Mouse (Mus musculus) embryonic facial prominence, embryonic 12.5 days (tissue): ENCODE measurements around the gene Hist2h2bb. TPM values are rescaled to one million over a fixed set of nuclear protein-coding genes. Genes with fewer than 3 reads are reported as not detected.
"Not testable (repeated sequence)": the region's sequence is repeated elsewhere in the genome, so short reads cannot be mapped to it uniquely, and the experiment has no call there.

Source experiments
- ATAC-seq: fragments of 200-750 bp; cut with Nextera tagmentation; 2 replicates; pipeline ENCODE4 v1.8.0; 2017; ENCODE audit not compliant: insufficient number of reproducible peaks, insufficient read depth, low FRiP score, low TSS enrichment
- H3K27ac ChIP-seq: fragments of 300-500 bp; sonication (generic); 2 replicates; pipeline ENCODE4 v1.5.1; 2016; ENCODE audit warnings: mild to moderate bottlenecking
- H3K27me3 ChIP-seq: fragments of 300-500 bp; sonication (generic); 2 replicates; pipeline ENCODE4 v1.6.1; 2016; ENCODE audit warnings: mild to moderate bottlenecking, moderate library complexity
- H3K36me3 ChIP-seq: fragments of 300-500 bp; sonication (generic); 2 replicates; pipeline ENCODE4 v1.6.1; 2016; ENCODE audit warnings: mild to moderate bottlenecking
- H3K4me1 ChIP-seq: fragments of 300-500 bp; sonication (generic); 2 replicates; pipeline ENCODE4 v1.6.1; 2016
- H3K4me2 ChIP-seq: fragments of 300-500 bp; sonication (generic); replicated peaks from 2 replicates; pipeline ENCODE4 v1.6.1; 2016; ENCODE audit warnings: mild to moderate bottlenecking, moderate library complexity
- H3K4me3 ChIP-seq: fragments of 300-500 bp; sonication (generic); 2 replicates; pipeline ENCODE4 v1.5.1; 2016; ENCODE audit warnings: mild to moderate bottlenecking
- H3K9ac ChIP-seq: fragments of 300-500 bp; sonication (generic); 2 replicates; pipeline ENCODE4 v1.6.1; 2016; ENCODE audit warnings: mild to moderate bottlenecking, moderate library complexity
- H3K9me3 ChIP-seq: fragments of 300-500 bp; sonication (generic); 2 replicates; pipeline ENCODE4 v1.6.1; 2016; ENCODE audit warnings: mild to moderate bottlenecking, moderate library complexity
- WGBS: fragments of 180-500 bp; shearing (Covaris S2); methylation state at CpG from one replicate; pipeline ENCODE4 v1.1.7; 2016; 5-methylcytosine and 5-hydroxymethylcytosine counted together
- polyA plus RNA-seq: library from polyadenylated mRNA; unstranded; fragments of >200 nt; fragmentation: Nextera tagmentation; extraction: Ambion mirVana; gene quantifications from 2 replicates; pipeline ENCODE4 v1.2.1, GENCODE M21; 2016

Gene Hist2h2bb
- polyA plus RNA-seq = 22.1 and 22.4 TPM in 2 replicates

DNA sequence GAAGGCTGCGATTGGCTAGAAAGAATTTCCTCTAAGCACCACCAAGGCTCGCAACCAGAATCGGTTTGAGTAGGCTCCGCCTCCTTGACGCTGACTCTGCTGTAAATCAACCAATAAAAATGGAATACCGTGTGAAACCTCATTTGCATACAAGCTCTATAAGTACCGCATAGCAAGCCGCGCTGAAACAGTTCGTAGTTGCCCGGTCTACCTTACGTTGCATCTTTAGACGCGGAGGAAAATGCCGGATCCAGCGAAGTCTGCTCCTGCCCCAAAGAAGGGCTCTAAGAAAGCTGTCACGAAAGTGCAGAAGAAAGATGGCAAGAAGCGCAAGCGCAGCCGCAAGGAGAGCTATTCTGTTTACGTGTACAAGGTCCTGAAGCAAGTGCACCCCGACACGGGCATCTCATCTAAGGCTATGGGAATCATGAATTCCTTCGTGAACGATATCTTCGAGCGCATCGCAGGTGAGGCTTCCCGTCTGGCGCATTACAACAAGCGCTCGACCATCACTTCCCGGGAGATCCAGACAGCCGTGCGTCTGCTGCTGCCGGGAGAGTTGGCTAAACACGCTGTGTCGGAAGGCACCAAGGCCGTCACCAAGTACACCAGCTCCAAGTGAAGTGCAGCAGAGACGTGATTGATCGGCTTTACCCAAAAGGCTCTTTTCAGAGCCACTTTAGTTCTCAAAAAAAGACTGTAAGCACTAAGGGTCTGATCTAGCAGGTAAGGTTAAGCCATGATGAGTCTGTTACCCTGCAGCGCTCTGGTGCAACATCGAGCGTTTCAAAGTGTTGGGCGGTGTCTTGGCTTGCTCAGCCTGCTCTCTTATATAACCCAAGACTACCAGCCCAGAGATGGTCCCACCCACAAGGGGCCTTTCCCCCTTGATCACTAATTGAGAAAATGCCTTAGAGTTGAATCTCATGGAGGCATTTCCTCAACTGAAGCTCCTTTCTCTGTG, at the start of gene Hist2h2bb:
Gene Hist2h2bb, plus strand, starts transcription at position 242 of the 964 bp plus-strand sequence.
- H3K4me1 ChIP-seq = peaks cover 7% of the 10 kb centered on the region
- WGBS = under 1% methylated on average over 45 of the region's 45 CpGs
- peak within 1 kb of the TSS; percentile 98 for H3K27ac ChIP-seq
- H3K9ac ChIP-seq = peak within 1 kb of the TSS; percentile 72
- no peaks in the 10 kb centered on the region for H3K27me3 ChIP-seq
- peak; percentile 93 for ATAC-seq
- H3K4me3 ChIP-seq = peak within 1 kb of the TSS; percentile 49
- no peaks in the 10 kb centered on the region for H3K9me3 ChIP-seq
- peak within 1 kb of the TSS; percentile 68 for H3K4me2 ChIP-seq
- H3K36me3 ChIP-seq = no peaks in the 10 kb centered on the region

DNA sequence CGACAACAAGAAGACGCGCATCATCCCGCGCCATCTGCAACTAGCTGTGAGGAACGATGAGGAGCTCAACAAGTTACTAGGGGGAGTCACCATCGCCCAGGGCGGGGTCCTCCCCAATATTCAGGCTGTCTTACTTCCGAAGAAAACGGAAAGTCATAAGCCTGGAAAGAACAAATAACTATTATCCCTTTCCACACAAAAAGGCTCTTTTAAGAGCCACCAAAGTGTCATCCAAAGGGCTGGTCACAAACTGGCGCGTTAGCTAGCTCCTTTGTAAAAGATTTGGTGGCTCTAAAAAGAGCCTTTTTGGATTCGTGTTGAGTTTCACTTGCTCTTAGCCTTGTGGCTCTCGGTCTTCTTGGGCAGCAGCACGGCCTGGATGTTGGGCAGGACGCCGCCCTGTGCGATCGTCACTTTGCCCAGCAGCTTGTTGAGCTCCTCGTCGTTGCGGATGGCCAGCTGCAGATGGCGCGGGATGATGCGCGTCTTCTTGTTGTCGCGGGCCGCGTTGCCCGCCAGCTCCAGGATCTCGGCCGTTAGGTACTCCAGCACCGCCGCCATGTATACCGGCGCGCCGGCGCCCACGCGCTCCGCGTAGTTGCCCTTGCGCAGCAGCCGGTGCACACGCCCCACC, 49.3 kb upstream of the Hist2h2bb start:
- Histone ChIP-seq H3K27ac (peak overlapping the region; percentile 99), H3K9ac (peak overlapping the region; percentile 89), H3K4me3 (peak overlapping the region; percentile 65), H3K4me2 (peak overlapping the region; percentile 57), H3K4me1 (peaks cover 18% of the 10 kb centered on the region)
- not testable (repeated sequence) for H3K36me3 ChIP-seq, H3K9me3 ChIP-seq, H3K27me3 ChIP-seq, ATAC-seq
- under 1% methylated on average over 30 of the region's 47 CpGs for WGBS

DNA sequence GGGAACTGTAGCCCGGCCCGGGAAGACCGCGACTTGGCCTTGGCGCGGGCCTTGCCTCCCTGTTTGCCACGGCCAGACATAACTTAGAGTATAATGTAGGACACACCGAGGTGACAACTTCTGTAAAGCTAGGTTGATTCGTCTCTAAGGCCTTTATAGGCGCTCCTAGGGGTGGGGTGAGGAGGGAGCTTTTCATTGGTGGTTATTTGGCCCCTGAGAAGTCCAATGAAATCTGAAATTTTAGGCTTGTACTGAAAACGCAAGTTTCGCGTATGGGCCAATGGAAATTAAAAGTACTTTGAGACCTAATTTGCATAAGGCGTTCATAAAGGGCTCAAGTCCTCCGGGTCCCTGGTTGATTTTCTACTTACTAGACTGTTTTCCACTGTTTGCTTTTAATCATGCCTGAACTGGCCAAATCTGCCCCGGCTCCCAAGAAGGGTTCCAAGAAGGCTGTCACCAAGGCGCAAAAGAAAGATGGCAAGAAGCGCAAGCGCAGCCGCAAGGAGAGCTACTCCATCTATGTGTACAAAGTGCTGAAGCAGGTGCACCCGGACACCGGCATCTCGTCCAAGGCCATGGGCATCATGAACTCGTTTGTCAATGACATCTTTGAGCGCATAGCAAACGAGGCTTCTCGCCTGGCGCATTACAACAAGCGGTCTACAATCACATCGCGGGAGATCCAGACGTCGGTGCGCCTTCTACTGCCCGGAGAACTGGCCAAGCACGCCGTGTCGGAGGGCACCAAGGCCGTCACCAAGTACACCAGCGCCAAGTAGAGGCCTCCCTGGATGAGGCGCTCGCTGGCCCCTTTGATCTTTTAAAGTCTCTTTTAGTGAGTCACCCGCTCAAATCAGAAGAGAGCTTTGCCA, 48.5 kb upstream of the Hist2h2bb start, which contains the start of the genes Hist2h2ac and Hist2h2be:
Gene Hist2h2ac, minus strand, starts transcription at position 116 of the 875 bp plus-strand sequence.
Gene Hist2h2be, plus strand, starts transcription at position 355 of the 875 bp plus-strand sequence.
- peak within 1 kb of the TSS; percentile 99 for H3K27ac ChIP-seq
- no peaks in the 10 kb centered on the region for H3K36me3 ChIP-seq
- H3K27me3 ChIP-seq = no peaks in the 10 kb centered on the region
- peak; percentile 94 for ATAC-seq
- peaks cover 18% of the 10 kb centered on the region for H3K4me1 ChIP-seq
- H3K4me2 ChIP-seq = peak within 1 kb of the TSS; percentile 57
- peak within 1 kb of the TSS; percentile 89 for H3K9ac ChIP-seq
- H3K4me3 ChIP-seq = peak within 1 kb of the TSS; percentile 65
- WGBS = under 1% methylated on average over 43 of the region's 43 CpGs
- no peaks in the 10 kb centered on the region for H3K9me3 ChIP-seq

DNA sequence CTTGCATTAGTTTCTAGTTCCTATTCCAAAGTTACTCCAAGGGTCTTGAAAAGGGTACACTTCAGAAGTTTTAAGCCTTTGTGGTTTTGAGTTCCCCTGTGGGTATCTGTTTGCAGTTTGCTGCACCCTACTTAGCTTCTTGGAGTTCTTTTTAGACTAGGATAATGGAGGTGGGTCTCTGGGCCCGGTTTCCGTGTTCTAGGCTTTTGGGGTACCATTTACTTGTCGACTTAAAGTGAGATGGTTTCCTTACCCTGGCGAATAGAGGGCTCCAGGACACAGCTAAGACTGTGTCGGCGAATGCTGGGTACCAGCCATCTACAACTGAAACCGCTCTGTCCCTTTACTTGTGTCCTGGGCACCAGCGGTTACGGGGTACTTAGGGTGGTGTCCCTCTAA, 47.9 kb upstream of the Hist2h2bb start:
- WGBS = 18% methylated on average over 9 of the region's 9 CpGs
- no peak for ATAC-seq
- Histone ChIP-seq H3K36me3 (no peaks in the 10 kb centered on the region), H3K9ac (peak overlapping the region; percentile 89), H3K27ac (peak overlapping the region; percentile 99), H3K4me1 (peaks cover 18% of the 10 kb centered on the region), H3K27me3 (no peaks in the 10 kb centered on the region), H3K9me3 (no peaks in the 10 kb centered on the region), H3K4me3 (peak overlapping the region; percentile 65), H3K4me2 (peak overlapping the region; percentile 57)

DNA sequence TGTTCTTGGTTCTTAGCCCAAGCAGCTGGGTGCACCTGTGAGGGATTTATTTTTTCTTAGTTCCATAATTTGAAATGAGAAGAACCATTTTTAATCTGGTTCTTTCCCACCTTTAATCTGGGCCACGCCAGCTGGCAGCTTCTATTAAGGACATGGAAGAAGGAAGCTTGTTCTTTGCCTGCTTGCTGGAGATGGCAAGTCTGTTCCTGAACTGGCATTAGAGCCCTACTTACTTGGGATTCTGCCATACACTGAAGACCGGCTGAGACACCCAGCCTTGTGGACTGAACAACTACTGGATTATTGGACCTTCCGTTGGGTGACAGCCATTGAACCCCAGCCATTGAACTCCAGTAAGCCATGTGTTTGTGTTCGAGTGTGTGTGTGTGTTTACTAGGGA, 46.8 kb upstream of the Hist2h2bb start:
- no peak overlapping the region for H3K4me3 ChIP-seq
- peaks cover 18% of the 10 kb centered on the region for H3K4me1 ChIP-seq

DNA sequence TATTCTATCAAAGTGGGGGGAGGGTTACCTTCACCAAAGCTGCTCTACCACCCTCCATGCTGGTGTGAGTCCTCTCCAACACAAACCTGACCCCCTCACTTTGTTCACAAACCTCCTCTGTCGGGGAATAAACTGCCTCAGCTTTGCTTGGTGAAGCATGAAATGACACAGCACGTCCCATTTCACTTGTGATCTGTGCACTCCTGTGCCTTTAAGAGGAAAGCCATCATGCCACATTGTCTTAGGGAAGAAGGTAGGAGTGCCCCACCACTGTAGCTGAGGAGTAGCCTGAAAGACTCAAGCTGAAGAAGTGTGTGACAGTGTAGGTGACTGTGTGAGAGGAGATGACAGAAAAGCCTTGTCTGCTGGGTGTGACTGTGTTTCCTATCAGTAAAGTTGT, 44.1 kb upstream of the Hist2h2bb start:
- 31% methylated on average over 2 of the region's 2 CpGs for WGBS
- no peaks in the 10 kb centered on the region for H3K27me3 ChIP-seq
- ATAC-seq = no peak
- no peaks in the 10 kb centered on the region for H3K9me3 ChIP-seq
- H3K4me2 ChIP-seq = no peak overlapping the region; the same call in 1 of the 2 replicates
- H3K9ac ChIP-seq = no peak overlapping the region
- no peaks in the 10 kb centered on the region for H3K36me3 ChIP-seq
- H3K4me3 ChIP-seq = no peak overlapping the region
- no peak overlapping the region for H3K27ac ChIP-seq
- peaks cover 12% of the 10 kb centered on the region for H3K4me1 ChIP-seq

More for the DNA sequence above, 46.8 kb upstream of the Hist2h2bb start:
- Histone ChIP-seq H3K27ac (no peak overlapping the region), H3K4me2 (peak overlapping the region; percentile 57), H3K9me3 (no peaks in the 10 kb centered on the region), H3K9ac (no peak overlapping the region), H3K36me3 (no peaks in the 10 kb centered on the region), H3K27me3 (no peaks in the 10 kb centered on the region)
- no peak for ATAC-seq
- WGBS = 93% methylated on average over 4 of the region's 4 CpGs

DNA sequence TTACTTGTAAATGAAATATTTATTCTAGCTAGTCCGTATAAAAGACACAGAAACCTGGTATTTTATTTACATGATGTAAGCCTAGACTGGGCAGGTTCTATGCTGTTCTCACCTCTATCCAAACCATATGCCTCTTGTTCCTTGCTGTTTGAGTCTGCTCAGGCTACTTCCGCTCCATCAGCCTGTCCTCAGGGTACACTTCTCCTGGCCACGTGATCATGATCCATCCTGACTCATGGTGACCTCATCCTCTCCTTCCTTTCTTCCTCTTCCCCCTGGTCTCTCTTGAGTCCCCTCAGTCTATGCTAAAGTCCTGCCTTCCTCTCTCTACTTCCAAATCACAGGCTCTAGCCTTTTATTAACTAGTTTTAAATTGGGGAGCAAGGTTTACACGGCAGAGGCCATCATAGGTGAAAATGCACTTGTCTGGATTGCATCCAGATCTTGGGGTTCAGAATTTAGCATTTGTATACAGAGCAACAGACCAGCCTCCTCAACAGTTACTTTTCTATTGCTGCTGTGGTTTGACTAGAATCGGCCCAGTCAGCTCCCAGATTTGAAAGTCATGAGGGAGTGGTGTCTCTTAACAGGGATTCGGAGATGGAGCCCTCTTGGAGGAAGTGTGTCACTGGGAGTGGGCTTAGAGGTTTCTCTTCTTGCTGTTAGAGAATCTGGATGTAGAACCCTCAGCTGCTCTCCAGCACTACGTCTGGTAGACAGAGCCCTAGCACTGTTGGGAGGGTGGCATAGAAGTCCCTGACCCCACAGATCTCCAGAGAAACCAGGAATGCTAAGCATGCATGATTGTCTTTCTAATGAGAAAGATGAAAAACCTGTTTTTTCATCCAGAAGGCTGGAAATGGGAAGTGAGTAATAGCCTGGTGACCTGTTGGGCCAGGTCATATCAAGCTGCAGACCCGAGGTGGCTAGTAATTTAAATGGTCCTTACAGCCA, 42.6 kb upstream of the Hist2h2bb start:
- no peak overlapping the region for H3K9ac ChIP-seq
- no peaks in the 10 kb centered on the region for H3K9me3 ChIP-seq
- no peak for ATAC-seq
- no peaks in the 10 kb centered on the region for H3K27me3 ChIP-seq
- H3K4me2 ChIP-seq = no peak overlapping the region
- H3K27ac ChIP-seq = no peak overlapping the region
- peaks cover 8% of the 10 kb centered on the region for H3K4me1 ChIP-seq
- no peak overlapping the region for H3K4me3 ChIP-seq
- H3K36me3 ChIP-seq = no peaks in the 10 kb centered on the region
- WGBS = 61% methylated on average over 8 of the region's 8 CpGs

DNA sequence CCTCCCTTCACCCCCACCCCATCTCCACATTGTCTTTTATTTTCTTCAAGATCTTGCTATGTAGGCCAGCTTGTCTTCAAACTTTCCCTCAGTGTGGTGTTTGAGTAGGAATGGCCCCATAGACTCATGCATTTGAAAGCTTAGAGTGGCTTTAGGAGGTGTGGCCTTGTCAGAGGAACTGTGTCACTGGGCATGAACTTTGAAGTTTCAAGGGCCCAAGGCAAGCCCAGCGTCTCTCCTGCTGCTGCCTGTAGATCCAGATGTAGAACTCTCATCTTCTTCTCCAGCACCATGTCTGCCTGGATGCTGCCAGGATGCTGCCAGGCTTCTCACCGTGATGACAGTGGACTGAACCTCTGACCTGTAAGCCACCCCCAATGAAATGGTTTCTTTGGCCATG, 40.7 kb upstream of the Hist2h2bb start:
- no peak overlapping the region for H3K27ac ChIP-seq
- 69% methylated on average over 2 of the region's 2 CpGs for WGBS
- H3K4me1 ChIP-seq = no peaks in the 10 kb centered on the region; the same call in 1 of the 2 replicates
- no peak overlapping the region for H3K4me3 ChIP-seq
- no peak overlapping the region for H3K9ac ChIP-seq
- H3K9me3 ChIP-seq = no peaks in the 10 kb centered on the region
- H3K36me3 ChIP-seq = no peaks in the 10 kb centered on the region
- no peak overlapping the region for H3K4me2 ChIP-seq
- no peaks in the 10 kb centered on the region for H3K27me3 ChIP-seq
- ATAC-seq = no peak

DNA sequence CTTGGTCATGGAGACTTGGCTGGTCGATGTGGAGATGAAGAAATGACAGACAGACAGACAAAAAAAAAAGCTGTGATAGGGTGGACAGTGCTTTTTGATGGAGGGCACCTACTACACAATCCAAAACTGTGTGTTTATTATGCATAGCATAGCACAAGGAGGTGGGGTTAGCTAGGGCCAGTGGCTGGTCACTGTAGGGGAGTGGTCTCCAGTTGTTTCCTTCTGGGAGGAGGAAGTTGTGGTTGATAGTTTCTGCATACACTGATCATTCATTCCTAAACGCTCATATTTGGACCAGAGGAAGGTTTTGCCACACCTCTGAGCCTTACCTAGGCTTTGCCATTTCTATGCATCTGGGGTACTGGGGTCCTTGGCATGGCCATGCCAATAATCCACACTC, 39.1 kb upstream of the Hist2h2bb start:
- Histone ChIP-seq H3K9ac (no peak overlapping the region), H3K4me3 (no peak overlapping the region), H3K4me1 (no peaks in the 10 kb centered on the region), H3K4me2 (no peak overlapping the region), H3K27ac (no peak overlapping the region), H3K36me3 (no peaks in the 10 kb centered on the region), H3K9me3 (no peaks in the 10 kb centered on the region), H3K27me3 (no peaks in the 10 kb centered on the region)
- WGBS = 54% methylated on average over 2 of the region's 2 CpGs
- ATAC-seq = no peak

DNA sequence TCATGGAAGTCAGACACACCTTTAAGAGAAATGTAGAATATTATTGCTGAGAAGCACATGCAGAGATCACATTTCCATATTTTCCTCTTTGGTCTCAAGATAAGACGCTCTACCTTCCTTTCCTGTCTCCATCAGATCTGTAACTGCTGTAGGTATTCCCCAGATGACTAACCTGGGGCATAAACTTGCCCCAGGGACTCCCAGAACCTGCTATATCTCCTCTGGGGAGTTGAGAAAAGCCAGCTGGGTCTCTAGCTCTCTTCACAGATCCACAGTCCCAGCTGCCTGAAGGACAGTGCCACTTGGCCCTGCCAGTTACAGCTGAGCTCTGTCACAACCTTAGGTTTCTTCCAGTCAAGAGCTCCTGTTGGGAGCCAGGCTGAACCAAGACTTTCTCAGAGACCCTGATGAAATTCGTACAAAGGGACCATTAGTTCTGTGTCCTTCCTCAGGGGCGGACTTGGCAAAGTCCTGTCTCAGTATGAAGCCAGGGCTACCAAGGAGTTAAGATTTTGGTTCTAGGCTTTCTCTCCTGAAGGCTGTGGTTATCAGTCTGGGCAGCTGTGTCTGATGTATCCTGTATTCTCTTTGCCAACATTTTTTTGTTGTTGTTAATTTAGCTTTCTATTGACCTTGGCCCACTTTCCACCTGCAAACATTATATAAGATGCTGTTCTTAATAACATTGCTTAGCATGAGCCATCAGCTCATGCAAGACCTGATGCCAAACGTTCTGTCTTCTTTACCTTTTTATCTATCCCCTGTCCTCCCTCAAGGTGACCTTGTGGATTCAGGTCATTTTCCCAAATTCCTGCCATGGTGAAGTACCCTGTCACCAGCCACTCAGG, 38.4 kb upstream of the Hist2h2bb start:
- WGBS = 72% methylated on average over 4 of the region's 4 CpGs
- H3K4me1 ChIP-seq = no peaks in the 10 kb centered on the region
- no peak for ATAC-seq

More for the DNA sequence above, 38.4 kb upstream of the Hist2h2bb start:
- Histone ChIP-seq H3K27ac (no peak overlapping the region), H3K27me3 (no peaks in the 10 kb centered on the region), H3K4me2 (no peak overlapping the region), H3K9me3 (no peaks in the 10 kb centered on the region), H3K4me3 (no peak overlapping the region), H3K9ac (no peak overlapping the region), H3K36me3 (no peaks in the 10 kb centered on the region)
